Mouse (Mus musculus): ENCODE results near the gene Myadm. TPM values are rescaled to one million over a fixed set of nuclear protein-coding genes. Genes with fewer than 3 reads are reported as not detected.
"Not testable (repeated sequence)": the region's sequence is repeated elsewhere in the genome, so short reads cannot be mapped to it uniquely, and the experiment has no call there.

The Myadm gene
- polyA plus RNA-seq, 2 experiments, result 21.5 to 23.1 TPM

DNA sequence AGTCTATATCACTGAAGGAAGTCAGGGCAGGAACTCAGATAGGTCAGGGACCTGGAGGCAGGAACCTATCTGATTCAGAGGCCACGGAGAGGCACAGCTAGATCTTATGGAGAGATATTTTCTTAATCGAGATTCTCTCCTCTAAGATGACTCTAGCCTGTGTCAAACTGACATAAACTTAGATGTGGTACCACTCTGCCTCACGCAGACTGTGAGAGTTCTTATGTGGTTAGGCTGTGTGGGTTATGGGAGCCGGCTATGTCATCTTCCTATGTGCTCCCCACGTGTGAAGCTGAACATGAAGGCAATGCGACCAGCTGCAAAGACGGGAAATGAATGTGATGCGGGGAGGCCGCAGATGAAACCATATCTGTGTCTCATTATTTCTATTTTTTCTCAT, 16.7 kb upstream of the Myadm start:
- H3K27me3 ChIP-seq (ENCODE audit: control insufficient read depth, insufficient read depth, low read length), result no peaks in the 10 kb centered on the region
- H3K9ac ChIP-seq (replicated peaks), result no peak overlapping the region
- no peak for TF ChIP-seq CTCF (IDR thresholded peaks at IDR 0.05; ENCODE audit: low read depth)
- TF ChIP-seq EP300 (IDR thresholded peaks at IDR 0.05; ENCODE audit: low read depth), result no peak
- no peak overlapping the region for H3K4me2 ChIP-seq (ENCODE audit: low read depth)
- H3K4me3 ChIP-seq (ENCODE audit: insufficient read depth in 1 of 2, low read depth in 2 of 2, low read length in 2 of 2), result no peak overlapping the region
- no peaks in the 10 kb centered on the region for H3K9me3 ChIP-seq (ENCODE audit: control insufficient read depth, low read length)
- WGBS (ENCODE audit: insufficient replicate concordance), result 60% methylated on average over 9 of the region's 9 CpGs
- DNase-seq (ENCODE audit: low read depth in 3 of 3, low spot score in 3 of 3) (no peak), ATAC-seq (ENCODE audit: insufficient read depth) (no peak)
- H3K4me1 ChIP-seq (replicated peaks; ENCODE audit: control insufficient read depth in 2 of 2, insufficient read depth in 2 of 2, low read length in 1 of 2), result no peaks in the 10 kb centered on the region
- H3K27ac ChIP-seq, result no peak overlapping the region
- no peaks in the 10 kb centered on the region for H3K36me3 ChIP-seq (replicated peaks; ENCODE audit: control insufficient read depth, insufficient read depth, low read depth)

DNA sequence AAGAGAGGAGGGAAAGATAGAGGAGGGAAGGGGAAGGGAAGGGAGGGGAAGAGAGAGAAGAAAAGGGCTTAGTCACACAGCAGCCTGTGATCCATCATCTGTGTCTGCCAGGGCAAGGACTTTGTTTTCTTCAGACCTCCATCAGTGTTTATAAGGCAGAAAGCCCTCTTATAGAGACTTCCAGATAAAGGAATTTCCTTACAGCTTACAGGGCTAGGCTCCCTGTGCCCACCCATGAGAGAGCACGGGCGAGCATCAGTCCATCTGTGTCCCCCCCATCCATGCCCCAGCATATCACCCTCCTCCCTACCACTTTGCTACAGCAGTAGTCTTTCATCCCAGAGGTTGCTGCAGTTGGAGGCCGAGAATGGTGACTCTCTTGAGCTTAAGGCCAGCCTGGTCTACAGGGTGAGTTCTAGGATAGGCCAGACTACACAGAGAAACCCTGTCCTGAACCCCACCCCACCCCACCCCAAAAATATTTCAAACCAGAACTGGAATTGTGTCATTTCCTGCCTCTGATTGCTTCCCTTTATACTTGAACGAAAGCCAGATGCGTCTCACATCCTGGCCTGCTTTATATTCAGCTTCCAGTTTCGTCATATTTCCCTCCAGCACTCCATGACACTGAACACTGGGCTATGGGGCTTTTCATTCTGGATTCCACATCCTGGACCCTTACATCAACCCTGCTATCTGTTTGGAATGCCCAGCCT, 13.3 kb upstream of the Myadm start:
- Histone ChIP-seq H3K4me3 (ENCODE audit: insufficient read depth in 1 of 2, low read depth in 2 of 2, low read length in 2 of 2) (no peak overlapping the region), H3K9ac (replicated peaks) (no peak overlapping the region), H3K27me3 (ENCODE audit: control insufficient read depth, insufficient read depth, low read length) (no peaks in the 10 kb centered on the region), H3K4me1 (replicated peaks; ENCODE audit: control insufficient read depth in 2 of 2, insufficient read depth in 2 of 2, low read length in 1 of 2) (no peaks in the 10 kb centered on the region), H3K36me3 (replicated peaks; ENCODE audit: control insufficient read depth, insufficient read depth, low read depth) (no peaks in the 10 kb centered on the region), H3K9me3 (ENCODE audit: control insufficient read depth, low read length) (no peaks in the 10 kb centered on the region), H3K27ac (no peak overlapping the region), H3K4me2 (ENCODE audit: low read depth) (no peak overlapping the region)
- ATAC-seq (ENCODE audit: insufficient read depth), result no peak
- TF ChIP-seq CTCF (IDR thresholded peaks at IDR 0.05; ENCODE audit: low read depth), result no peak
- TF ChIP-seq EP300 (IDR thresholded peaks at IDR 0.05; ENCODE audit: low read depth), result no peak
- DNase-seq (ENCODE audit: low read depth in 3 of 3, low spot score in 3 of 3), result no peak
- 37% methylated on average over 6 of the region's 6 CpGs for WGBS (ENCODE audit: insufficient replicate concordance)

DNA sequence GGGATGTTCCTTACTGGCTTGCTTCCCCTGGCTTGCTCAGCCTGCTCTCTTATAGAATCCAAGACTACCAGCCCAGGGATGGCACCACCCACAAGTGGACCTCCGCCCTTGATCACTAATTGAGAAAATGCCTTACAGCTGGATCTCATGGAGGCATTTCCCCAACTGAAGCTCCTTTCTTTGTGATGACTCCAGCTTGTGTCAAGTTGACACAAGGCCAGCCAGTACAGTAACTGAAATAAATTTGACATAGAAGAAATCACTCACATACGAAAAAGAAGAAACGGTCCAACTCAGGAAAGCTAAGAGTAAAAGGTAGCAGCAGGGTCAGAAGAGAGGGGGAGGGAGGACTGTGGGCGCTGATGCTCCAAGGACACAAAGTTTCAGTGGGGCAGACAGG, 12.1 kb upstream of the Myadm start:
- H3K4me1 ChIP-seq (replicated peaks; ENCODE audit: control insufficient read depth in 2 of 2, insufficient read depth in 2 of 2, low read length in 1 of 2); H3K4me3 ChIP-seq (ENCODE audit: insufficient read depth in 1 of 2, low read depth in 2 of 2, low read length in 2 of 2); H3K9me3 ChIP-seq (ENCODE audit: control insufficient read depth, low read length); H3K4me2 ChIP-seq (ENCODE audit: low read depth); ATAC-seq (ENCODE audit: insufficient read depth); H3K9ac ChIP-seq (replicated peaks); H3K27ac ChIP-seq; H3K27me3 ChIP-seq (ENCODE audit: control insufficient read depth, insufficient read depth, low read length); DNase-seq (ENCODE audit: low read depth in 3 of 3, low spot score in 3 of 3); H3K36me3 ChIP-seq (replicated peaks; ENCODE audit: control insufficient read depth, insufficient read depth, low read depth): not testable (repeated sequence)
- 54% methylated on average over 4 of the region's 4 CpGs for WGBS (ENCODE audit: insufficient replicate concordance)

DNA sequence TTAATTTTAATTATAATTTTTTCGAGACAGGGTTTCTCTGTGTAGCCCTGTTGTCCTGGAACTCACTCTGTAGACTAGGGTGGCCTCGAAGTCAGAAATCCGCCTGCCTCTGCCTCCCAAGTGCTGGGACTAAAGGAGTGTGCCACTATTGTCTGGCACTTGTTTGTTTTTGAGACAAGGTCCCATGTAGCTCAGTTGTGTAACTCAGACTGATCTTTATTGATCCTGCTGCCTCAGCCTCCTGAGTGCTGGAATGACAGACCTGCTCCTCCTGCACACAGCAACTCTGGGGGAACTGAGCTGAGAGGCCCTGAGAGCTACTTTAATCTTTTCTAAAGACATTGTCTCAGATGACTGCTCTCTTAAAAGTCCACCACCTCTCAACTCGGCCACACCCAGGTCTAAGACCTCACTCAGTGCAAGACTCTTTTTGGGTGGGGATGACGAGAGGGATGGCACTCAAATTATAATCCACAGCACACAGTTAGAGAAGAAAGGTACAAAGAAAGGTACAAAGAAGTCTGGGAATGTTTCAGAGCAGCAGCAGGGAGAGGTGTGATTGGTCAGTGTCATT, 8.7 kb upstream of the Myadm start:
- Histone ChIP-seq H3K9ac (replicated peaks) (no peak overlapping the region), H3K4me1 (replicated peaks; ENCODE audit: control insufficient read depth in 2 of 2, insufficient read depth in 2 of 2, low read length in 1 of 2) (no peaks in the 10 kb centered on the region; a peak in 1 of 4 replicates), H3K27ac (no peak overlapping the region), H3K4me3 (ENCODE audit: insufficient read depth in 1 of 2, low read depth in 2 of 2, low read length in 2 of 2) (no peak overlapping the region), H3K4me2 (ENCODE audit: low read depth) (no peak overlapping the region), H3K9me3 (ENCODE audit: control insufficient read depth, low read length) (no peaks in the 10 kb centered on the region), H3K27me3 (ENCODE audit: control insufficient read depth, insufficient read depth, low read length) (no peaks in the 10 kb centered on the region), H3K36me3 (replicated peaks; ENCODE audit: control insufficient read depth, insufficient read depth, low read depth) (no peaks in the 10 kb centered on the region)
- DNase-seq (ENCODE audit: low read depth in 3 of 3, low spot score in 3 of 3) (no peak), ATAC-seq (ENCODE audit: insufficient read depth) (no peak)
- TF ChIP-seq CTCF (IDR thresholded peaks at IDR 0.05; ENCODE audit: low read depth), result no peak
- no peak for TF ChIP-seq EP300 (IDR thresholded peaks at IDR 0.05; ENCODE audit: low read depth)
- WGBS (ENCODE audit: insufficient replicate concordance), result 44% methylated on average over 5 of the region's 5 CpGs

DNA sequence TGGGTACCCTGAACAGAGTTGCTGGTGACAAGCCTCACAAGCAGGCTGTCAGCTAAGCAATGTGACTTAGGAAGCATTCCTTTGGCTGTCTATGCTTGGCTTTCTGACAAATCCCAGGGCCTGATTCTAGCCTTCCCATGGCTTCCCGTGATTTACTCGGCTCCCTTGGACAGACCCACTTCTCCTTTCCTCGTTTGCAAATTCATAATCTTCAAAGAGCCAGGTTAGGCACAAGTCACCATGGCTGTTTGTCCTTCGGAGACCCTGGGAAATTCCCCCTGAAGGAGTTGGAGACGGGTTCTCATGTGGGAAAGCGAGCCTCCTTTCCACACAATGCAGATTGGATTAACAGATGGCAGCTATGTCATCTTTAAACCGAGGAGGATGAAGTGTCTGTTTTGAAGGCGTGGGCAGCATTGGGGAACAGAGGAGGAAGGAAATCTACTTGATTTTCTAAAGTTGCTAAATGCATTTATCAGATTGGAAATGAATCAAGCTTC, 8.2 kb upstream of the Myadm start:
- TF ChIP-seq CTCF (IDR thresholded peaks at IDR 0.05; ENCODE audit: low read depth) (no peak), EP300 (IDR thresholded peaks at IDR 0.05; ENCODE audit: low read depth) (no peak)
- DNase-seq (ENCODE audit: low read depth in 3 of 3, low spot score in 3 of 3), result no peak
- H3K27ac ChIP-seq, result no peak overlapping the region
- WGBS (ENCODE audit: insufficient replicate concordance), result 35% methylated on average over 8 of the region's 8 CpGs
- no peak for ATAC-seq (ENCODE audit: insufficient read depth)
- no peaks in the 10 kb centered on the region; a peak in 1 of 4 replicates for H3K4me1 ChIP-seq (replicated peaks; ENCODE audit: control insufficient read depth in 2 of 2, insufficient read depth in 2 of 2, low read length in 1 of 2)
- H3K9me3 ChIP-seq (ENCODE audit: control insufficient read depth, low read length), result no peaks in the 10 kb centered on the region
- H3K9ac ChIP-seq (replicated peaks), result no peak overlapping the region
- H3K4me2 ChIP-seq (ENCODE audit: low read depth), result no peak overlapping the region
- H3K36me3 ChIP-seq (replicated peaks; ENCODE audit: control insufficient read depth, insufficient read depth, low read depth), result no peaks in the 10 kb centered on the region
- no peaks in the 10 kb centered on the region for H3K27me3 ChIP-seq (ENCODE audit: control insufficient read depth, insufficient read depth, low read length)
- H3K4me3 ChIP-seq (ENCODE audit: insufficient read depth in 1 of 2, low read depth in 2 of 2, low read length in 2 of 2), result no peak overlapping the region

Measured in liver, embryonic 14.5 days (tissue).